Mouse (Mus musculus) CD8-positive naive resting alpha-beta T cell, adult 57 days (primary cell): ENCODE data around the gene Gm20830. TPM values are rescaled to one million over a fixed set of nuclear protein-coding genes. Genes with fewer than 3 reads are reported as not detected.

Experiments
- total RNA-seq: library from RNA; stranded (reverse); gene quantifications from one replicate; pipeline ENCODE4 v1.2.4, GENCODE M21; 2023

The Gm20830 gene
- not detected for total RNA-seq

GRCm38 (mm10) chrY:6918182-6918581, at the start of gene Gm20830:
TSS of gene Gm20830 (minus strand) at chrY:6918282.

Other genes starting within 250 kb of the Gm20830 start
- not detected for gene Gm21719, start 235.4 kb downstream of the Gm20830 start, total RNA-seq